Mouse (Mus musculus) brain, embryonic 14.5 days (tissue): ENCODE measurements at regions not wholly inside any gene's neighbourhood (a gene's known extent, or its start where the extent isn't known, plus 50 kb on each side); places are given as distances from the start of the nearest gene placed in this dataset.
"Not testable (repeated sequence)": the region's sequence is repeated elsewhere in the genome, so short reads cannot be mapped to it uniquely, and the experiment has no call there.

Experiments used
- DNase-seq: peaks from one replicate; pipeline ENCODE4 v3.0.0-alpha.2; 2011; ENCODE audit warnings: low read depth
- CTCF ChIP-seq: fragments of 200-500 bp; IDR thresholded peaks from 2 replicates; pipeline ENCODE4 v1.5.1; 2012; ENCODE audit warnings: inconsistent platforms, mild to moderate bottlenecking, moderate library complexity, borderline replicate concordance; ENCODE audit not compliant: insufficient read depth, insufficient read length; ENCODE audit errors: extremely low read depth
- POLR2A ChIP-seq: fragments of 200-500 bp; IDR thresholded peaks from 2 replicates; pipeline ENCODE4 v1.6.1; 2012; ENCODE audit warnings: mild to moderate bottlenecking, inconsistent platforms, borderline replicate concordance; ENCODE audit not compliant: poor library complexity, insufficient read depth, insufficient read length, severe bottlenecking; ENCODE audit errors: extremely low read depth

- DNase-seq = peak; percentile 82
These were observed 56.1 kb downstream of the Bbs10 start for GRCm38 (mm10) chr10:111354607-111355006.

GRCm38 (mm10) chr10:111358340-111358739, 59.9 kb downstream of the Bbs10 start:
- DNase-seq = not testable (repeated sequence)

More at GRCm38 (mm10) chr10:111354607-111355006, 56.1 kb downstream of the Bbs10 start:
- TF ChIP-seq CTCF (no peak), POLR2A (no peak)

- no peak for TF ChIP-seq CTCF
- TF ChIP-seq POLR2A = no peak
- no peak for DNase-seq
These were observed 63.4 kb downstream of the Bbs10 start for GRCm38 (mm10) chr10:111361749-111362435.

GRCm38 (mm10) chr10:111363729-111364617, 65.5 kb downstream of the Bbs10 start:
- peak; percentile 81 for DNase-seq
- TF ChIP-seq POLR2A (no peak), CTCF (no peak)

GRCm38 (mm10) chr10:111365011-111365410, 66.5 kb downstream of the Bbs10 start:
- peak; percentile 26 for DNase-seq
- TF ChIP-seq POLR2A (no peak), CTCF (no peak)

- DNase-seq = not testable (repeated sequence)
These were observed 70.6 kb downstream of the Bbs10 start for GRCm38 (mm10) chr10:111369046-111369445.

- TF ChIP-seq POLR2A (no peak), CTCF (no peak)
- no peak for DNase-seq
These were observed 79.7 kb downstream of the Bbs10 start for GRCm38 (mm10) chr10:111378047-111378618.

GRCm38 (mm10) chr10:111381689-111382088, 83.2 kb downstream of the Bbs10 start:
- TF ChIP-seq CTCF (no peak), POLR2A (no peak)

GRCm38 (mm10) chr10:111382206-111382930, 83.9 kb downstream of the Bbs10 start:
- peak; percentile 30 for DNase-seq
- no peak for TF ChIP-seq POLR2A
- no peak for TF ChIP-seq CTCF

More at GRCm38 (mm10) chr10:111381689-111382088, 83.2 kb downstream of the Bbs10 start:
- peak; percentile 72 for DNase-seq

GRCm38 (mm10) chr10:111385561-111385960, 87.1 kb downstream of the Bbs10 start:
- TF ChIP-seq POLR2A = no peak
- no peak for TF ChIP-seq CTCF
- DNase-seq = no peak

- TF ChIP-seq CTCF = no peak
- TF ChIP-seq POLR2A = no peak
- peak; percentile 64 for DNase-seq
These were observed 85.0 kb upstream of the Nap1l1 start for GRCm38 (mm10) chr10:111387869-111388538.
